Mouse (Mus musculus) hindbrain, embryonic 13.5 days (tissue): Measurements from ENCODE around the gene Rras. TPM values are rescaled to one million over a fixed set of nuclear protein-coding genes. Genes with fewer than 3 reads are reported as not detected.
A peak's percentile ranks its signal among the peaks of the same experiment; 100 is the strongest.

Experiments used
- ATAC-seq: fragments of 200-750 bp; cut with Nextera tagmentation; 2 replicates; pipeline ENCODE4 v1.8.0; 2017; ENCODE audit warnings: moderate TSS enrichment; ENCODE audit not compliant: low FRiP score
- H3K27ac ChIP-seq: fragments of 300-500 bp; sonication (generic); 2 replicates; pipeline ENCODE4 v1.5.1; 2015; ENCODE audit warnings: inconsistent platforms, mild to moderate bottlenecking, moderate library complexity
- H3K27me3 ChIP-seq: fragments of 300-500 bp; sonication (generic); 2 replicates; pipeline ENCODE4 v1.6.1; 2015; ENCODE audit warnings: mild to moderate bottlenecking, inconsistent platforms
- H3K36me3 ChIP-seq: fragments of 300-500 bp; sonication (generic); 2 replicates; pipeline ENCODE4 v1.6.1; 2015; ENCODE audit warnings: mild to moderate bottlenecking, inconsistent platforms
- H3K4me1 ChIP-seq: fragments of 300-500 bp; sonication (generic); replicated peaks from 2 replicates; pipeline ENCODE4 v1.6.1; 2015; ENCODE audit warnings: inconsistent platforms
- H3K4me2 ChIP-seq: fragments of 300-500 bp; sonication (generic); 2 replicates; pipeline ENCODE4 v1.6.1; 2015; ENCODE audit warnings: inconsistent platforms, mild to moderate bottlenecking, moderate library complexity
- H3K4me3 ChIP-seq: fragments of 300-500 bp; sonication (generic); 2 replicates; pipeline ENCODE4 v1.5.1; 2015; ENCODE audit warnings: mild to moderate bottlenecking, inconsistent platforms
- H3K9ac ChIP-seq: fragments of 300-500 bp; sonication (generic); 2 replicates; pipeline ENCODE4 v1.6.1; 2015; ENCODE audit warnings: mild to moderate bottlenecking, inconsistent platforms
- H3K9me3 ChIP-seq: fragments of 300-500 bp; sonication (generic); 2 replicates; pipeline ENCODE4 v1.6.1; 2016; ENCODE audit warnings: inconsistent platforms
- WGBS: fragments of 180-500 bp; shearing (Covaris S2); methylation state at CpG from one replicate; pipeline ENCODE4 v1.1.7; 2015; 5-methylcytosine and 5-hydroxymethylcytosine counted together
- polyA plus RNA-seq: library from polyadenylated mRNA; unstranded; fragments of >200 nt; fragmentation: Nextera tagmentation; extraction: Ambion mirVana; gene quantifications from 2 replicates; pipeline ENCODE4 v1.2.1, GENCODE M21; 2015

The Rras gene
- polyA plus RNA-seq, 1 experiment from 2014 or later: 15.4 TPM

- peaks cover 30% of the 10 kb centered on the region for H3K36me3 ChIP-seq
- H3K27me3 ChIP-seq: no peaks in the 10 kb centered on the region
- H3K4me1 ChIP-seq: peaks cover 36% of the 10 kb centered on the region
- H3K9ac ChIP-seq: peak overlapping the region; percentile 98
- WGBS: under 1% methylated on average over 37 of the region's 38 CpGs
- no peak for ATAC-seq
- peak overlapping the region; percentile 100 for H3K27ac ChIP-seq
- peak overlapping the region; percentile 95 for H3K4me3 ChIP-seq
- H3K4me2 ChIP-seq: peak overlapping the region; percentile 99
- no peaks in the 10 kb centered on the region for H3K9me3 ChIP-seq
Measured at GRCm38 (mm10) chr7:45052181-45052861, 34.6 kb downstream of the Rras start.

GRCm38 (mm10) chr7:45052862-45053116, 35.0 kb downstream of the Rras start, which contains the start of gene Prr12:
TSS of gene Prr12 (minus strand) at chr7:45052881.
- Histone ChIP-seq H3K36me3 (peaks cover 26% of the 10 kb centered on the region), H3K9ac (peak within 1 kb of the TSS; percentile 98)
- WGBS: 0% methylated on average over 2 of the region's 18 CpGs

GRCm38 (mm10) chr7:45053117-45053930, 35.6 kb downstream of the Rras start:
- H3K27me3 ChIP-seq: no peaks in the 10 kb centered on the region
- peaks cover 20% of the 10 kb centered on the region for H3K36me3 ChIP-seq
- no peaks in the 10 kb centered on the region for H3K9me3 ChIP-seq
- peak overlapping the region; percentile 99 for H3K4me2 ChIP-seq
- H3K9ac ChIP-seq: peak overlapping the region; percentile 98
- H3K4me3 ChIP-seq: peak overlapping the region; percentile 95
- H3K27ac ChIP-seq: peak overlapping the region; percentile 100
- ATAC-seq: peak; percentile 49
- WGBS: under 1% methylated on average over 36 of the region's 59 CpGs
- peaks cover 36% of the 10 kb centered on the region for H3K4me1 ChIP-seq

More at GRCm38 (mm10) chr7:45052862-45053116, 35.0 kb downstream of the Rras start, which contains the start of gene Prr12:
- no peaks in the 10 kb centered on the region for H3K9me3 ChIP-seq
- no peaks in the 10 kb centered on the region for H3K27me3 ChIP-seq
- peak within 1 kb of the TSS; percentile 99 for H3K4me2 ChIP-seq
- peaks cover 36% of the 10 kb centered on the region for H3K4me1 ChIP-seq
- peak within 1 kb of the TSS; percentile 100 for H3K27ac ChIP-seq
- no peak; the same call in 1 of the 2 replicates for ATAC-seq
- peak within 1 kb of the TSS; percentile 95 for H3K4me3 ChIP-seq

- Histone ChIP-seq H3K36me3 (peaks cover 13% of the 10 kb centered on the region), H3K9ac (peak overlapping the region; percentile 98), H3K27ac (peak overlapping the region; percentile 100), H3K9me3 (no peaks in the 10 kb centered on the region), H3K27me3 (no peaks in the 10 kb centered on the region), H3K4me3 (peak overlapping the region; percentile 95), H3K4me1 (peaks cover 38% of the 10 kb centered on the region), H3K4me2 (peak overlapping the region; percentile 99)
- under 1% methylated on average over 33 of the region's 33 CpGs for WGBS
- ATAC-seq: peak; percentile 91
Measured at GRCm38 (mm10) chr7:45053931-45054510, 36.3 kb downstream of the Rras start.

GRCm38 (mm10) chr7:45056329-45056971, 38.7 kb downstream of the Rras start:
- H3K27ac ChIP-seq: no peak overlapping the region
- WGBS: 67% methylated on average over 14 of the region's 14 CpGs
- H3K9me3 ChIP-seq: no peaks in the 10 kb centered on the region
- no peaks in the 10 kb centered on the region for H3K36me3 ChIP-seq
- H3K4me2 ChIP-seq: no peak overlapping the region
- no peak overlapping the region for H3K4me3 ChIP-seq
- peak overlapping the region; percentile 43; the same call in 1 of the 2 replicates for H3K9ac ChIP-seq
- H3K4me1 ChIP-seq: peaks cover 37% of the 10 kb centered on the region
- H3K27me3 ChIP-seq: no peaks in the 10 kb centered on the region
- ATAC-seq: no peak

- Histone ChIP-seq H3K27me3 (no peaks in the 10 kb centered on the region), H3K4me3 (no peak overlapping the region), H3K27ac (no peak overlapping the region), H3K4me2 (no peak overlapping the region), H3K9ac (peak overlapping the region; percentile 43; the same call in 1 of the 2 replicates), H3K4me1 (peaks cover 36% of the 10 kb centered on the region), H3K36me3 (no peaks in the 10 kb centered on the region), H3K9me3 (no peaks in the 10 kb centered on the region)
- ATAC-seq: no peak
Measured at GRCm38 (mm10) chr7:45056972-45057348, 39.2 kb downstream of the Rras start.

- no peaks in the 10 kb centered on the region for H3K27me3 ChIP-seq
- 80% methylated on average over 10 of the region's 10 CpGs for WGBS
- H3K4me1 ChIP-seq: peaks cover 42% of the 10 kb centered on the region
- H3K36me3 ChIP-seq: no peaks in the 10 kb centered on the region
- peak; percentile 6; the same call in 1 of the 2 replicates for ATAC-seq
- peak overlapping the region; percentile 79 for H3K27ac ChIP-seq
- H3K9ac ChIP-seq: peak overlapping the region; percentile 6; the same call in 1 of the 2 replicates
- H3K4me2 ChIP-seq: no peak overlapping the region
- H3K4me3 ChIP-seq: no peak overlapping the region
- no peaks in the 10 kb centered on the region for H3K9me3 ChIP-seq
Measured at GRCm38 (mm10) chr7:45058607-45059571, 41.1 kb downstream of the Rras start.

- Histone ChIP-seq H3K4me2 (no peak overlapping the region), H3K4me1 (peaks cover 48% of the 10 kb centered on the region), H3K27me3 (no peaks in the 10 kb centered on the region), H3K36me3 (no peaks in the 10 kb centered on the region), H3K27ac (no peak overlapping the region), H3K4me3 (no peak overlapping the region), H3K9ac (no peak overlapping the region), H3K9me3 (no peaks in the 10 kb centered on the region)
- no peak for ATAC-seq
- WGBS: 87% methylated on average over 6 of the region's 6 CpGs
Measured at GRCm38 (mm10) chr7:45060632-45061122, 42.9 kb downstream of the Rras start.

GRCm38 (mm10) chr7:45061532-45062075, 43.8 kb downstream of the Rras start:
- Histone ChIP-seq H3K4me1 (peaks cover 48% of the 10 kb centered on the region), H3K9me3 (no peaks in the 10 kb centered on the region), H3K4me2 (peak overlapping the region; percentile 47), H3K36me3 (no peaks in the 10 kb centered on the region), H3K4me3 (peak overlapping the region; percentile 50), H3K27ac (peak overlapping the region; percentile 14; the same call in 1 of the 2 replicates), H3K27me3 (no peaks in the 10 kb centered on the region), H3K9ac (peak overlapping the region; percentile 55)
- WGBS: 15% methylated on average over 11 of the region's 11 CpGs
- no peak for ATAC-seq

GRCm38 (mm10) chr7:45062239-45062835, 44.6 kb downstream of the Rras start, which contains the start of the genes Nosip and Prrg2:
TSS of gene Nosip (plus strand) at chr7:45062429.
TSS of gene Prrg2 (minus strand) at chr7:45062677.
- Histone ChIP-seq H3K9me3 (no peaks in the 10 kb centered on the region), H3K36me3 (no peaks in the 10 kb centered on the region), H3K4me3 (peak within 1 kb of the TSS; percentile 50), H3K9ac (peak within 1 kb of the TSS; percentile 61), H3K4me1 (peaks cover 48% of the 10 kb centered on the region), H3K27me3 (no peaks in the 10 kb centered on the region), H3K27ac (peak within 1 kb of the TSS; percentile 88), H3K4me2 (peak within 1 kb of the TSS; percentile 61)
- ATAC-seq: peak; percentile 89
- WGBS: under 1% methylated on average over 31 of the region's 31 CpGs
